Mouse (Mus musculus) neural tube, embryonic 11.5 days (tissue): ENCODE results near the gene Tssk4. TPM values are rescaled to one million over a fixed set of nuclear protein-coding genes. Genes with fewer than 3 reads are reported as not detected.
A peak's percentile ranks its signal among the peaks of the same experiment; 100 is the strongest.

ENCODE experiments used
- ATAC-seq: fragments of 200-750 bp; cut with Nextera tagmentation; 2 replicates; pipeline ENCODE4 v1.8.0; 2017; ENCODE audit warnings: moderate number of reproducible peaks, mild to moderate bottlenecking, moderate TSS enrichment, moderate library complexity; ENCODE audit not compliant: insufficient read depth, low FRiP score, low TSS enrichment
- DNase-seq: peaks from one replicate; pipeline ENCODE4 v3.0.0-alpha.2; 2015; ENCODE audit warnings: low spot score
- H3K27ac ChIP-seq: fragments of 300-500 bp; sonication (generic); 2 replicates; pipeline ENCODE4 v1.5.1; 2014; ENCODE audit warnings: low read depth, mild to moderate bottlenecking, low read length
- H3K27me3 ChIP-seq: fragments of 300-500 bp; sonication (generic); 2 replicates; pipeline ENCODE4 v1.6.1; 2014; ENCODE audit warnings: mild to moderate bottlenecking, low read length, mixed read lengths; ENCODE audit not compliant: control insufficient read depth, insufficient read depth
- H3K36me3 ChIP-seq: fragments of 300-500 bp; sonication (generic); 2 replicates; pipeline ENCODE4 v1.6.1; 2014; ENCODE audit warnings: mild to moderate bottlenecking, low read length, moderate library complexity, mixed read lengths; ENCODE audit not compliant: control insufficient read depth, insufficient read depth
- H3K4me1 ChIP-seq: fragments of 300-500 bp; sonication (generic); 2 replicates; pipeline ENCODE4 v1.6.1; 2014; ENCODE audit warnings: low read length, mixed read lengths; ENCODE audit not compliant: control insufficient read depth, insufficient read depth
- H3K4me2 ChIP-seq: fragments of 300-500 bp; sonication (generic); 2 replicates; pipeline ENCODE4 v1.6.1; 2014; ENCODE audit warnings: low read depth, mild to moderate bottlenecking, moderate library complexity
- H3K4me3 ChIP-seq: fragments of 300-500 bp; sonication (generic); 2 replicates; pipeline ENCODE4 v1.5.1; 2014; ENCODE audit warnings: low read depth, low read length
- H3K9ac ChIP-seq: fragments of 300-500 bp; sonication (generic); 2 replicates; pipeline ENCODE4 v1.6.1; 2014; ENCODE audit warnings: mild to moderate bottlenecking, low read length
- H3K9me3 ChIP-seq: fragments of 300-500 bp; sonication (generic); 2 replicates; pipeline ENCODE4 v1.6.1; 2016; ENCODE audit warnings: low read length; ENCODE audit not compliant: control insufficient read depth
- WGBS: fragments of 180-500 bp; shearing (Covaris S2); extraction: QIAGEN DNeasy Blood & Tissue Kit; methylation state at CpG from one replicate; pipeline ENCODE4 v1.1.7; 2014; 5-methylcytosine and 5-hydroxymethylcytosine counted together
- polyA plus RNA-seq: library from polyadenylated mRNA; unstranded; fragments of >200 nt; fragmentation: Nextera tagmentation; extraction: Ambion mirVana; gene quantifications from 2 replicates; pipeline ENCODE4 v1.2.1, GENCODE M21; 2014

Gene Tssk4
- polyA plus RNA-seq, 1 experiment from 2014 or later = 0.89 TPM

DNA sequence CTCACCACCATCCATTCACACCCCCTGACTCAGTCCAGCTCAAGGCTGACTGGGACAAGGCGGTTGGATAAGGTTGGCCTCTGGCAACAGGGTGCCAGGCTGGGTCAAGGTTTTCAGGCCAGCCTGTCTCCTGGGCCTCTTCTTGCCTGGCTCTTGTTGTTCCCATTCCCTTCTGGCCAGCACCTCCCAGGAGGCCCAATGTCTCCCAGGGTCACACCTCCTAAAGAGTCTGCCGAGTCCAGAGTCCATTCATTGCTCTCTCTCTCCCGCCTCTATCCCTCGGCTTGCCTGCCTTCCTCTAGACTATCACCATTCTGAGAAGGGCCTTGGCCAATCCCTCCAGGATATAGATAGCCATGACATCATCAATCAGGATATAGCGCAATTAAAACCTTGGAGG is 8.0 kb downstream of the Tssk4 start:
- ATAC-seq (no peak), DNase-seq (no peak)
- Histone ChIP-seq H3K27me3 (no peaks in the 10 kb centered on the region), H3K4me1 (no peaks in the 10 kb centered on the region), H3K27ac (no peak overlapping the region), H3K9ac (no peak overlapping the region), H3K9me3 (no peaks in the 10 kb centered on the region), H3K36me3 (peaks cover 4% of the 10 kb centered on the region), H3K4me2 (no peak overlapping the region), H3K4me3 (no peak overlapping the region)
- WGBS = 90% methylated on average over 5 of the region's 5 CpGs

DNA sequence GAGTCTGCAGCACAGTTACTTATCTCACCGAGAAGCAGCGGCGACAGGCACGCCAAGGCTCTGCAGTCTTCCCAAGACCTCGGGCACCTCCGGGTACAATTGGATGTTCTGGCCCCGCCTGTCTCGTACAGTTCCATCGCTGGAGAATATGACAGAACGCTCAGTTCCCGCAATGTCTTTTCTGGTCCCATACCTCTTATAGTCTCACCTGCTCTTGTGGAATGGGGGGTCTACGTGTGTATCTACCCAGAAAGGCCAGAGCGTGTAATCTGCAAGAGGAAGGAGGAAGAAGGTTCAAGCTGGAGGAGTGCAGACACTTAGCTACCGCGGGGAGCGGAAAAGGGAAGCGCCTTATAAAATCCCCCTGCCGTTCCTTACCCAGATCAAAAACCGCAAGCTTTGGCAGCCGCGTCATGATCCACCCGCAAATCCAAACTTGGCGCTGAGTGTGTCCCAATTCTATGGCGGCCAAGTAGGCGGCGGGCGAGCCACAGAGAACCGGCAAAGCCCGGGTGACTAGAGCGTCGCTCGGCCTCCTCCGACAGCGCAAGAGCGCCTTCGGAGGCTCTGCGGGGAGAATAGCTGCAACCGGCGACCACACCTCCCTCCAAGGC is 10.1 kb downstream of the Tssk4 start, which contains the start of gene Mdp1:
Mdp1 (minus strand) TSS at position 549 of the 614 bp plus-strand sequence.
- under 1% methylated on average over 39 of the region's 39 CpGs for WGBS
- ATAC-seq = peak; percentile 88
- no peaks in the 10 kb centered on the region for H3K4me1 ChIP-seq
- peak; percentile 88 for DNase-seq
- H3K27ac ChIP-seq = no peak within 1 kb of the TSS
- H3K4me2 ChIP-seq = peak within 1 kb of the TSS; percentile 37
- H3K36me3 ChIP-seq = peaks cover 6% of the 10 kb centered on the region
- no peaks in the 10 kb centered on the region for H3K9me3 ChIP-seq
- no peaks in the 10 kb centered on the region for H3K27me3 ChIP-seq
- peak within 1 kb of the TSS; percentile 60 for H3K4me3 ChIP-seq
- peak within 1 kb of the TSS; percentile 68 for H3K9ac ChIP-seq

DNA sequence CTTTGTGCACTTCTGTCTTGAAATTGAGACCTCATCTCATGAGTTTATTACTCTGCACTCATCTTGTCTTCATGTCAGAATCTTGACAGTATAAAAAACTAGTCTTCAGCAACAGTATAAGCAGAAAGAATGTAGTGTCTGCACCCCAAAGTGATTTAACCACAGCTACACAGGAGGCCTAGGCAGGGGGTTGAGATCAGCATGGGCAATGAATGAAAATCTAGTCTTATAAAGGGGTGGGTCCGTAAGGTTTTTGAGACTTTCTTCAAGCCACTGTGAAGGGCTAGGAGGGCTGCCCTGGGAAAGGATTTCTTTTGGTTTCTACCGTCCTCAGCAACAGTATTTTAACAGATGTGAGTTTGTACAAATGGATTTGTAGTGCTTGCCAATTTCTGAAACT is 10.7 kb downstream of the Tssk4 start:
- no peak overlapping the region for H3K9ac ChIP-seq
- no peak overlapping the region for H3K27ac ChIP-seq
- H3K36me3 ChIP-seq = peaks cover 6% of the 10 kb centered on the region
- H3K4me2 ChIP-seq = 0 out of 2 replicates have a peak overlapping the region, but pooled peaks have one; percentile 37
- ATAC-seq = no peak
- peak overlapping the region; percentile 60 for H3K4me3 ChIP-seq
- no peaks in the 10 kb centered on the region for H3K4me1 ChIP-seq
- no peaks in the 10 kb centered on the region for H3K27me3 ChIP-seq
- 26% methylated on average over 2 of the region's 2 CpGs for WGBS
- no peaks in the 10 kb centered on the region for H3K9me3 ChIP-seq
- DNase-seq = no peak

DNA sequence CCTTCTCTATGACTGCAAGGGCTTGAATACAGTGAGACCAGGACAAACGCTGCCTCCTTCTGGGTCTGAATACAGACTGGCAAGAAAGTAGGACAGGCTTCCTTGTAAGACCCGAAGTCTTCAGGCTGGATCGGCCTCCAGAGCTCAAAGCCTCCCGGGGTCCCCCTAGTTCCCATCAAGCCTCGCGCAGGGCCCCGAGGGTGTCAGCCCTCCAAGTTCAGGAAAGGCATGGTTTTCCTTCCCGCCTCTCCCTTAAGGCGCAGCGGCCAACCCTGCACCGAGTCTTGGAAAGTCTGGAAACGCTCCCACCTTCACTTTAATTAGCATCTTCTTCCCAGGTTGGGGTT is 21.5 kb downstream of the Tssk4 start:
- no peak for DNase-seq

DNA sequence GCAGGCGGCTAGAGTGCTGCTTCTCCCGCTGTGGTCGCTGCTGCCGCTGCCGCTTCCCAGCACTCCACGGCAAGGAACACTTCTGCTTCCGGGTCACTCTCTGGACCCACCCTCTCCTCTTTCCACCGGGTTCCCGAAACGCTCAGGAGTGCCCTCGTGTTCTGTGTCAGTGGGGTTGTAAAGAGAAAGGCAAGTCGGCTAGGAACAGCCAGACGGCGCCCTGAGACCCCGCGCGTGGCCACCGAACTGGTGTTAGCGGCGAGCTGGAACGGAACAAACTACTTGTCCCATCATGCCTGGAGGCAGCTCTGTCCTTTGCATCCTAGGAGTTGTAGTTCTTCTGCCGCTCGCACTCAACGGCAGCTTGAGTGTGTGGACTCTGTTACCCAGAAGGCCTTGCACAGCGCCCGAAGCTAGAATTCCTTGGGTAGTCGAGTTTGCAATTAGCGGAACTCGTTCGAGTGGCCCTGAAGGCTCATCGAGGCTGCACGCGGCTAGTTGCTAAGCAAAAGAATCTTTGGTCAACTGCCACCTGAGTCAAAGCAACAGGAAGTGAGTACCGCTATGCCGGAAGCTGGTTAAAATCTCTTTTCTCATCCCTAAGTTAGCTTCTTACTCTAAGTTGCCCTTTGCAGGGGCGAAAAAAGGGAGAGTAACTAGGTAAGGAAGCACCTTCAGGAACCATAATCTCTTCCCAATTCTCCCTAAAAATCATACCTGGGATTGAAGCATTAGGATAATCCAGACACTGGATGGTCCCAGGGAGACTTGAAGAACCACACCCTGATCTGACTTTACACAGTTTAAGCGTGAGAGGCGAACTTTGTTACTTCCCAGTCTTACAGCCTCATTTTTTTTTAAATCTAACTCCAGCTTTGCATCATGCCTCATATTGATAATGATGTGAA is 22.1 kb downstream of the Tssk4 start, which contains the start of the genes Gmpr2 and Nedd8:
Gmpr2 (plus strand) TSS at position 109 of the 908 bp plus-strand sequence.
Nedd8 (minus strand) TSS at position 292 of the 908 bp plus-strand sequence.
- ATAC-seq = peak; percentile 95
- Histone ChIP-seq H3K27me3 (no peaks in the 10 kb centered on the region), H3K4me2 (peak within 1 kb of the TSS; percentile 95), H3K4me1 (peaks cover 17% of the 10 kb centered on the region; the same call in 1 of the 2 replicates), H3K9ac (peak within 1 kb of the TSS; percentile 67), H3K4me3 (peak within 1 kb of the TSS; percentile 85), H3K9me3 (no peaks in the 10 kb centered on the region), H3K36me3 (no peaks in the 10 kb centered on the region), H3K27ac (peak within 1 kb of the TSS; percentile 69)
- WGBS = under 1% methylated on average over 38 of the region's 38 CpGs
- DNase-seq = peak; percentile 90

More for the DNA sequence above, 21.5 kb downstream of the Tssk4 start:
- WGBS = 0% methylated on average over 12 of the region's 12 CpGs
- peak; percentile 62 for ATAC-seq
- Histone ChIP-seq H3K9me3 (no peaks in the 10 kb centered on the region), H3K27ac (peak overlapping the region; percentile 69; the same call in 1 of the 2 replicates), H3K4me2 (peak overlapping the region; percentile 95), H3K9ac (peak overlapping the region; percentile 67), H3K4me1 (peaks cover 17% of the 10 kb centered on the region; the same call in 1 of the 2 replicates), H3K4me3 (peak overlapping the region; percentile 85), H3K27me3 (no peaks in the 10 kb centered on the region), H3K36me3 (peaks cover 2% of the 10 kb centered on the region; the same call in 1 of the 2 replicates)

DNA sequence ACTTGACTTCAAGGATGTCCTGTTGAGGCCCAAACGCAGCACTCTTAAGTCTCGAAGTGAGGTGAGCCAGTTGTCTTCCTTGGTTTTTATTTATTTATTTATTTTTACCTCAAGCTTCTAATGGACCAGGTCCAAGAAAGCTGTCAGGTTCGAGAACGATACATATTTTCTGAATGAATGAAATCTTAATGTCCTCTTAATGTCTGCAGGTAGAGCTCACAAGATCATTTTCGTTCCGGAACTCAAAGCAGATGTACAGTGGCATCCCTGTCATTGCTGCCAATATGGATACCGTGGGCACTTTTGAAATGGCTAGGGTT is 22.7 kb downstream of the Tssk4 start:
- ATAC-seq (no peak), DNase-seq (no peak)
- Histone ChIP-seq H3K27me3 (no peaks in the 10 kb centered on the region), H3K4me1 (peaks cover 17% of the 10 kb centered on the region; the same call in 1 of the 2 replicates), H3K27ac (no peak overlapping the region), H3K9me3 (no peaks in the 10 kb centered on the region), H3K9ac (peak overlapping the region; percentile 49), H3K4me2 (peak overlapping the region; percentile 76), H3K36me3 (no peaks in the 10 kb centered on the region), H3K4me3 (peak overlapping the region; percentile 85)
- 86% methylated on average over 7 of the region's 7 CpGs for WGBS

DNA sequence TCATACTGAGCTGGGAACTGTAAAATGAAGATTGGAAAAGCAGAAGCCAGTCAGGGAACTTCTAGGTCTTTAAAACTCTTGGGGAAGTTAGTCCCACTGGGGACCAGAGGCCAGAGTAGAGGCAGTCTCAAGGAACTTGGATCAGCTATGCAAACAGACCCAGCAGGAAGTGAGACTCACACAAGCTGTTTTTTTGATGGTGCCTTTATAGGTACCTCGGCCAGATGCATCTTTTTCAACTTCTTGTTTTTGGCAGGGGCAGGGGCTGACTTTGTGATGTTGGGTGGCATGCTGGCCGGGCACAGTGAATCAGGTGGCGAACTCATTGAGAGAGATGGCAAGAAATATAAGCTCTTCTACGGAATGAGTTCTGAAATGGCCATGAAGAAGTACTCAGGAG is 27.6 kb downstream of the Tssk4 start:
- H3K9ac ChIP-seq = no peak overlapping the region
- H3K4me1 ChIP-seq = peaks cover 7% of the 10 kb centered on the region; the same call in 1 of the 2 replicates
- WGBS = 84% methylated on average over 4 of the region's 4 CpGs
- H3K4me3 ChIP-seq = no peak overlapping the region
- H3K36me3 ChIP-seq = 0 out of 2 replicates have a peak, but pooled peaks cover 3% of the 10 kb centered on the region
- no peak for DNase-seq
- no peaks in the 10 kb centered on the region for H3K9me3 ChIP-seq
- no peak overlapping the region for H3K4me2 ChIP-seq
- no peak overlapping the region for H3K27ac ChIP-seq
- ATAC-seq = no peak
- no peaks in the 10 kb centered on the region for H3K27me3 ChIP-seq

DNA sequence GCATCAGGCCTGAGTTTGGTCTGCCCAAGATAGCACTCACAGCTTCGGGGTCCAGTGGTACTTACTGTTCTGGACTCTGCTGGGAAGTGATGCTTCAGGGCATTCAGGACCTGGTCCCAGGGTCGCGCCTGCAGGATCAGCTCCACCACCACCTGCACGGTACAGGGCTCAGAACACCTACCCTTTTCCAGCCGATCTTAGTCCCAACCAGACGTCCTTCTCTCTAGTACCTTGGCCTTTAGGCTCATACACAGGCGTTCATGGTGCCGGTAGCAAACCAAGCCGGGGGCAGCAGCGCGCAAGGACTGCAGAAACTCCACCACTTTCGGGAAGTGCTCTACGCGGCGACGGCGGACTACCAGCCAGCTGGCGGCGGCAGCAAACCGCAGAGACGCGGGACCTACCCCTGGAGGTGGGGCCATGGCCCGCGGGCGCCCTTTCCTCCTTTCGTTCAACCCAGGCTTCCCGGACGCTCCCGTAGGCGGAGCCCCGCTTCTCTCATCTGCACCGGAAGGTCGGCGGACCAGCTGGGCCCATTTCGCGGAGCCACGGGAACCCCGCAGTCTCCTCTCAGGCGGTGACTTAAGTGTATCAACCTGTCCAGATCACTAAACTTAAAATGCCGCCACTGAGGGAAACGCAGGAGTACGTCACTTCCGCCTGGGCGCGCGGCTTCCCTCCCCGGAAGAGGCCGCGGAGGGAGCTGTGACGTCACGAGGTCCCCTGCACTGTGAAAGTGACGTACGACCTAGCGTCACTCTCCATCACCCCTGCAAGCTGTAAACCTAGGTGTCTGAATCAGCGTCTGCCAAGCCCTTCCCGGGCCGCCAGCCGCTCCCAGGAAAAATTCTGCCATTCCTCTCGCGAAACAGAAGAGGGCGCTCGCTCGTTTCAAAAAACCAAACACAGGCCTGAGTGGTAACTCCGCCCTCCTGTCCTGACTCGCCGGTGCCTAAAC is 31.5 kb downstream of the Tssk4 start, which contains the start of gene Tinf2:
Tinf2 (minus strand) TSS at position 661 of the 958 bp plus-strand sequence.
- H3K4me1 ChIP-seq = 0 out of 2 replicates have a peak, but pooled peaks cover 3% of the 10 kb centered on the region
- ATAC-seq (peak; percentile 98), DNase-seq (peak; percentile 96)
- peak within 1 kb of the TSS; percentile 86 for H3K4me2 ChIP-seq
- no peaks in the 10 kb centered on the region for H3K9me3 ChIP-seq
- under 1% methylated on average over 66 of the region's 66 CpGs for WGBS
- 0 out of 2 replicates have a peak, but pooled peaks cover 3% of the 10 kb centered on the region for H3K36me3 ChIP-seq
- H3K27ac ChIP-seq = peak within 1 kb of the TSS; percentile 67
- H3K27me3 ChIP-seq = no peaks in the 10 kb centered on the region
- peak within 1 kb of the TSS; percentile 68 for H3K9ac ChIP-seq
- peak within 1 kb of the TSS; percentile 77 for H3K4me3 ChIP-seq
